Mouse (Mus musculus) olfactory bulb, adult 2 months (tissue): ENCODE measurements around the gene Slco2b1.

Experiments used
- CTCF ChIP-seq: fragments of 200-500 bp; IDR thresholded peaks from 2 replicates; pipeline ENCODE4 v1.5.1; 2012; ENCODE audit warnings: low read depth, mild to moderate bottlenecking, low read length, moderate library complexity; ENCODE audit not compliant: insufficient read depth
- POLR2A ChIP-seq: fragments of 200-500 bp; IDR thresholded peaks from 2 replicates; pipeline ENCODE4 v1.6.1; 2012; ENCODE audit warnings: mild to moderate bottlenecking, low read depth, low read length, moderate library complexity; ENCODE audit not compliant: insufficient read depth

DNA sequence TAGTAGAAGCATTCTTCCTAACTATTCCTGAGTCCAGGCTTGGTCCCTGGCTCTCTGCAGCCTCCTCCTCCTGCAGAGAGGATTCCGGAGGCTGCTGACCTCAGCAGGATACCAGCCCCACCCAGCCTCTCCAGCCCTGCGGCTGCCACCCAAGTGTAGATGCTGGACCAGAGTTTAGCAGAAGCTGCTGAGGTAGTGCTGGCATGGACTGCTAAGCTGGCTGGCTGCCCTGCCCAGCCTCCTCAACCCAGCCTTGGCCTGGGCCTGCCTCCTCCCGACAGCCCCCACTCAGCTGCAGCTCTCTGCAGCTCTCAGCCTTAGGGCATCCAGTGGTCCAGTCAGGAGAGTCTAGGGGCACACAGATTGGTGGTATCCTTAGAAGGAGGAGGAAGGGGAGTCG is 69.9 kb downstream of the Slco2b1 start:
- TF ChIP-seq CTCF = no peak
- TF ChIP-seq POLR2A = no peak
